Mouse (Mus musculus) E14TG2a.4 (cell line): ENCODE measurements around the gene Tagln.

ENCODE experiments used
- H3K27me3 ChIP-seq: 2 replicates; pipeline ENCODE4 v1.6.1; 2014; ENCODE audit warnings: low read length, control low read depth; ENCODE audit not compliant: insufficient read depth
- H3K36me3 ChIP-seq: 2 replicates; pipeline ENCODE4 v1.6.1; 2014; ENCODE audit warnings: low read length, control low read depth; ENCODE audit not compliant: insufficient read depth
- H3K4me1 ChIP-seq: replicated peaks from 2 replicates; pipeline ENCODE4 v1.6.1; 2014; ENCODE audit warnings: low read depth, low read length, control low read depth
- H3K4me3 ChIP-seq: replicated peaks from 2 replicates; pipeline ENCODE4 v1.5.1; 2014; ENCODE audit warnings: mild to moderate bottlenecking, low read length
- H3K9me3 ChIP-seq: 2 replicates; pipeline ENCODE4 v1.6.1; 2014; ENCODE audit warnings: low read length, control low read depth
- CTCF ChIP-seq: conservative IDR thresholded peaks from 2 replicates; pipeline ENCODE4 v1.5.1; 2014; ENCODE audit warnings: low read length
- NANOG ChIP-seq: IDR thresholded peaks from 2 replicates; pipeline ENCODE4 v1.6.1; 2014; ENCODE audit warnings: borderline replicate concordance, low read length, mixed read lengths
- POU5F1 ChIP-seq: IDR thresholded peaks from 2 replicates; pipeline ENCODE4 v1.6.1; 2014; ENCODE audit warnings: low read length, borderline replicate concordance

Gene Tagln

DNA sequence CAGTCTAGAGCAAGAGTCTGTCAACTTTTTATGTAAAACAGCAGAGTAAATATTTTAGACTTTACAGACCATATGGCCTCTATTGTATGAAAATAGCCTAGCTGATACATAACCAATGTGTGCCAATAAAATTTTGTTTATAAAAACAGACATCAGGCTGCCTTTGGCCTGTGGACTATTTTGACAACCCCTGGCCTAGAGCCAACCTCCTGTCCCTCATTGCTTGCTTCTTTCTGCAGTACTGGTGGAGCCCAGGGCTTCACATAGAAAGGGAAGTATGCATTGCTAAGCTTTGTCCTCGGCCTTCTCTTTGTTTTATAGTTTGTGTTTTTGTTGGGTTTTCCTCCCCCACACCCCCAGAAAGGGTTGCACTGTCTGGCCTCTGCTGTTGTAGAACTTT is 3.9 kb downstream of the Tagln start:
- peaks cover 19% of the 10 kb centered on the region for H3K4me1 ChIP-seq
- H3K36me3 ChIP-seq, result peaks cover 44% of the 10 kb centered on the region
- H3K4me3 ChIP-seq, result no peak overlapping the region
- no peak for TF ChIP-seq CTCF
- TF ChIP-seq NANOG, result no peak
- TF ChIP-seq POU5F1, result no peak
- H3K27me3 ChIP-seq, result peaks cover 17% of the 10 kb centered on the region
- no peaks in the 10 kb centered on the region for H3K9me3 ChIP-seq

DNA sequence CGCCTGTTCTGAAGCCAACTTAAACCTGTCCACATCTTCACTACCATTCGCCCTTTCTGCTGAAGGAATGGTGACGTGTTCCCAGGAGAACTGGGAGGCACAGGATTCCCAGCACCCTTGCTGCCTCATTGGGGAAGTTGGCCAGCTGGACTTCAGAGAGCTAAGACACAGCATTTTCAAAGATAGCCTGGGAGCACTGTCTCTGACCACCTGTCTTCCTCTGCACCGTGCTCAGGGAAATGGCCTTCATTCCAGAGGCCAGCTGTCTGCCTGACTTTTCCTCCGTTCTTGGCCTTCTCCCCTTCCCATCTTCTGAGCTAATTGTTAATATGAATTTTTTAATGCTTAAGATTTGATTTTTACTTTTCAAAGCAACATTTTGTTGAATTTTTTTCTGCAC is 6.6 kb downstream of the Tagln start:
- Histone ChIP-seq H3K36me3 (peaks cover 61% of the 10 kb centered on the region), H3K4me3 (no peak overlapping the region), H3K9me3 (no peaks in the 10 kb centered on the region), H3K27me3 (no peaks in the 10 kb centered on the region), H3K4me1 (0 out of 2 replicates have a peak, but pooled peaks cover 2% of the 10 kb centered on the region)
- no peak for TF ChIP-seq NANOG

DNA sequence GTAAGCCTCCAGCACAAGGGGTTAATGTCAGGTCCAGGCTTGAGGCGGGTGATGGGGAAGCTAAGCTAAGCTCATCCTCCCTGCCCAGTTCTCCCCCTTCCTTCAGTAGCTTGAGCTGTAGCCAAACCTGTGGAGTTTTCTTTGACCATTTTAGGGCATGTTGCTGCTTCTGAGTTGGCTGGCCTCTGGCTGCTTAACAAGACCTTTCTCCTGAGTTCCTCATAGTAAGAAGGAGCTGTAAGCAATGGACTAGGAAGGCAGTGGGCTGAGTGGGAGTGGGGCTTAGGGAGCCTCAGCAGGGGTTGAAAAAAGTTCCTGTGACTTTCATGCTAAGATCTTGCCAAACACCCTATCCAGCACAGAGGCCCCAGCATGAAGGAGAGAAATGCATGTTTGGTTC is 16.0 kb downstream of the Tagln start:
- Histone ChIP-seq H3K4me1 (no peaks in the 10 kb centered on the region), H3K9me3 (no peaks in the 10 kb centered on the region), H3K4me3 (no peak overlapping the region), H3K36me3 (peaks cover 76% of the 10 kb centered on the region), H3K27me3 (no peaks in the 10 kb centered on the region)
- no peak for TF ChIP-seq NANOG

DNA sequence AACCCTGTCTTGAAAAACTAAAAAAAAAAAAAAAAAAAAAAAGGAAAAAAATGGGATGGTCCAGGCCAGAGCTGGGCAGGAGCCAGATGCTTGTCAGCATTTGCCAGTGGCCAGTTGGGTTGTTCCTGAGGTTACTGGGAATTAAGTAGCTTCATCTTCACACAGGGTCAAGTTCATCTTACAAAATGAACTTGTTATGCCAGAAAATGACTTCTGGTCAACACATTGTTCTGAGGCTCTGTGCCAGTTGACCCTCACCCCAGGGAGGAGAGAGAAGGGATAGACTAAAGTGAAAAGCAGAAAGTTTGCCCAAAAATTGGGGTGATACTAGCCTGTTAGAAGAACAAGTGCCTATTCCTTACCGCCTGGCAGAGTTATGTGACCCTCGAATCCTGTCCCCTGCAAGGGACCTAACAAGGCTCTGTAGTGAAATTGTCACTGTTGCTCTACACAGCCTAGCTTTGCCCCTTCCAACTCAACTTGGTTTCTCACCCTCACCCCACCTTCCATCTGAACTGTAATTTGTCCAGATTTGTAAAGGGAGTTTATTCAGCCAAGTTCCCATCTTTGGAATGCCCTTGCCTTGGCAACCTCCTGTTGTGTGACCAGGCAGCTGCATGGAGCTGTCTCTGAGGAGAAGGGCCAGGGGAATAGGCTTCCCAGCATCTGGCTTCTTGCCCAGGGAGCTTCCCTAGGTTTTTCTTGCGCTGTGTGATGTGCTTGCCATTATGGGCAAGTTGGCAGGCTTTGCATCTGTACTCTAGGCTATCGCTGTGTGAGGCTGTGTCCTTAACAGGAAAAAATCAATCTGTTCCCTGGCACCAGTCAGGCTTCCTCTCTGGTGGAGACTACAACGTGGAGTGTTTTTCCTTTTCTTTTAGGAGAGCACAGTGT is 18.6 kb downstream of the Tagln start:
- TF ChIP-seq POU5F1, result no peak
- no peak for TF ChIP-seq NANOG
- no peak for TF ChIP-seq CTCF
- no peaks in the 10 kb centered on the region for H3K27me3 ChIP-seq

DNA sequence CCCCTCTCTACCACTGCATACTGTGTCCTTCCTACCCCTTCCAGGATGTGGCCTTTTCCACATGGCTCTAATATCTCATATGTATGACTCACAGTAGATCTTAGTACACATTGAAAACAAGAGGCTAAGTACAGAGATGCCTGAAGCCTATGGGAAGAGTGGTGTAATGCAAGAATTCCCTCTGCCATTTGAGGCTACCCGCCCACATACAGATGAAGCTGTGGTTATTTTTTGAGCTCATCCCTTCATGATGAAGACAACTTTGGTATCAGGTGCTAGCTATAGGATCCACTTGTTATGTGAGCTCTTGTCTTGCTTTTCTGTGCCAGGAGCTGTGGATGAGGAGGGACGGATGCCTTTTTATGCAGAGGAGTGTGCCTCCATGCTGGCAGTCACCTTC is 20.2 kb downstream of the Tagln start:
- no peak for TF ChIP-seq CTCF
- H3K4me1 ChIP-seq, result 0 out of 2 replicates have a peak, but pooled peaks cover 3% of the 10 kb centered on the region
- H3K36me3 ChIP-seq, result peaks cover 96% of the 10 kb centered on the region
- no peaks in the 10 kb centered on the region for H3K27me3 ChIP-seq
- H3K9me3 ChIP-seq, result no peaks in the 10 kb centered on the region
- H3K4me3 ChIP-seq, result no peak overlapping the region

More for the DNA sequence above, 18.6 kb downstream of the Tagln start:
- Histone ChIP-seq H3K4me3 (no peak overlapping the region), H3K4me1 (no peaks in the 10 kb centered on the region), H3K36me3 (peaks cover 92% of the 10 kb centered on the region), H3K9me3 (no peaks in the 10 kb centered on the region)

DNA sequence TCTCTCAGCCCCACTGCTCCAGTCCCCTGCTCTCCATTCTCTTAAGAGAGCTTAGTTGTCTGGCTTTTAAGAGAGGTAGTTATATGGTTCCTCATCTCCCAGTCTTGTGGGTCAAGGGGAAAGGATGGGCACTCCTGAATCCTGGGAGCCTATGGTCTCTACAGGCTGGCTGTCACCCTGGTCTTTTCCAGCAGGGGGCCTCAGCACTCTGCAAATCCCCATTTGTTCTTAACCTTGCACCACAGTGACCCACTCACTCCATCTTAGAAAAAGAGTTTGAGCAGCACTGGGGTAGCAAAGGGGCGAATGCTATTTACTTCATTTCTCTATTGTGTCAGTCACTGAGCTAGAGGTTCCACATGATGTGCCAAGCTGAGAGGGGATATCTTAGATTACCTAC is 24.2 kb downstream of the Tagln start:
- Histone ChIP-seq H3K4me3 (no peak overlapping the region), H3K36me3 (peaks cover 82% of the 10 kb centered on the region), H3K27me3 (no peaks in the 10 kb centered on the region), H3K4me1 (peaks cover 12% of the 10 kb centered on the region), H3K9me3 (no peaks in the 10 kb centered on the region)
- peak; percentile 46 for TF ChIP-seq CTCF
- no peak for TF ChIP-seq NANOG
- no peak for TF ChIP-seq POU5F1

DNA sequence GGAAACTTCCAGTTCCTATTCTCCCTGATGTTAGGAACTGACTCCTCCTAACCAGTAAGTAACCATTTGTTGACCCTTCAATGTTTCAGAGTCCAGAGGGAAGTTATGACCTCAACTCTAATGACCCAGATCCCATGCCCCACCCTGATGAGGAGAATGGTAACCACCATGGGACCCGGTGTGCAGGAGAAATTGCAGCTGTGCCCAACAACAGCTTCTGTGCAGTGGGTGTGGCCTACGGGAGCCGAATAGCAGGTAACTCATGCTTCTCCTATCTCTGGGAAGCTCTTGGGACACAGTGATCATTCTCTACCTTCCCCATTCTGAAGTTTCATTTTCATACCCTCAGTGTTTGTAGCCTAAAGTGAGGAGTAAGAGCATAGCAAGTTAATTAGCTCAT is 24.9 kb downstream of the Tagln start:
- Histone ChIP-seq H3K9me3 (no peaks in the 10 kb centered on the region), H3K4me1 (peaks cover 12% of the 10 kb centered on the region), H3K27me3 (no peaks in the 10 kb centered on the region), H3K36me3 (peaks cover 77% of the 10 kb centered on the region), H3K4me3 (no peak overlapping the region)
- TF ChIP-seq CTCF, result no peak
- no peak for TF ChIP-seq POU5F1
- TF ChIP-seq NANOG, result no peak

DNA sequence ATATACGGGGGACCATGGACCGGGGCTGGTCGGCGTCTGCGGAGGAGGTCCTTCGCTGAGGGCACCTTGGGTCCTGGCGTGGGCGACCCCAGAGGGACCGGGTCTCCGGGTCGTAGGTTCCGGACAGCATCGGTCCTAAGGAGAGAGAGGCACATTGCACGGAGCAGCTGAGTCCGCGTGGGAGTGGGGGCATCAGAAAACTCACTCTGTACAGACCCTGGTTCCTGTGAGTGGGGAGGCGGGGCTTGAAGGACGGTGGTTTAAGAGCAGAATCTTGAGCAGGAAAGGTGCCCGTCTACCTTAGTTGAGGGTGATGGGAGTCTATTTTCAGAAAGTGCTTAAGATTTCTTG is 28.8 kb downstream of the Tagln start:
- Histone ChIP-seq H3K4me3 (peak overlapping the region; percentile 95), H3K4me1 (peaks cover 26% of the 10 kb centered on the region), H3K9me3 (no peaks in the 10 kb centered on the region), H3K27me3 (no peaks in the 10 kb centered on the region), H3K36me3 (peaks cover 38% of the 10 kb centered on the region)
- TF ChIP-seq CTCF (no peak), POU5F1 (no peak), NANOG (no peak)
